Mouse (Mus musculus) limb, embryonic 14.5 days (tissue): ENCODE measurements at regions not wholly inside any gene's neighbourhood (a gene's known extent, or its start where the extent isn't known, plus 50 kb on each side); places are given as distances from the start of the nearest gene placed in this dataset.

Source experiments
- ATAC-seq: fragments of 200-750 bp; cut with Nextera tagmentation; 2 replicates; pipeline ENCODE4 v1.8.0; 2017; ENCODE audit warnings: low read depth, moderate number of reproducible peaks, moderate TSS enrichment; ENCODE audit not compliant: low FRiP score
- DNase-seq: peaks from one replicate; pipeline ENCODE4 v3.0.0-alpha.2; 2015; ENCODE audit warnings: low spot score
- H3K27ac ChIP-seq: fragments of 300-500 bp; sonication (generic); replicated peaks from 2 replicates; pipeline ENCODE4 v1.5.1; 2014; ENCODE audit warnings: low read depth, mild to moderate bottlenecking, low read length, moderate library complexity, mixed read lengths
- H3K27me3 ChIP-seq: fragments of 300-500 bp; sonication (generic); 2 replicates; pipeline ENCODE4 v1.6.1; 2014; ENCODE audit warnings: low read length, mixed read lengths; ENCODE audit not compliant: control insufficient read depth, insufficient read depth
- H3K36me3 ChIP-seq: fragments of 300-500 bp; sonication (generic); 2 replicates; pipeline ENCODE4 v1.6.1; 2014; ENCODE audit warnings: mild to moderate bottlenecking, low read length, moderate library complexity, mixed read lengths; ENCODE audit not compliant: control insufficient read depth, insufficient read depth
- H3K4me1 ChIP-seq: fragments of 300-500 bp; sonication (generic); 2 replicates; pipeline ENCODE4 v1.6.1; 2014; ENCODE audit warnings: antibody characterized with exemption, low read length, mixed read lengths; ENCODE audit not compliant: control insufficient read depth, insufficient read depth
- H3K4me2 ChIP-seq: fragments of 300-500 bp; sonication (generic); replicated peaks from 2 replicates; pipeline ENCODE4 v1.6.1; 2014; ENCODE audit warnings: low read depth, mild to moderate bottlenecking, low read length, moderate library complexity; ENCODE audit not compliant: severe bottlenecking
- H3K4me3 ChIP-seq: fragments of 300-500 bp; sonication (generic); replicated peaks from 2 replicates; pipeline ENCODE4 v1.5.1; 2014; ENCODE audit warnings: low read length
- H3K9ac ChIP-seq: fragments of 300-500 bp; sonication (generic); 2 replicates; pipeline ENCODE4 v1.6.1; 2014; ENCODE audit warnings: mild to moderate bottlenecking, low read depth, low read length, moderate library complexity; ENCODE audit not compliant: severe bottlenecking
- H3K9me3 ChIP-seq: fragments of 300-500 bp; sonication (generic); 2 replicates; pipeline ENCODE4 v1.6.1; 2016; ENCODE audit warnings: low read length; ENCODE audit not compliant: control insufficient read depth
- POLR2A ChIP-seq: fragments of 200-500 bp; IDR thresholded peaks from 2 replicates; pipeline ENCODE4 v1.8.0; 2012; ENCODE audit warnings: inconsistent platforms, mild to moderate bottlenecking, moderate library complexity, borderline replicate concordance; ENCODE audit not compliant: insufficient read depth, insufficient read length; ENCODE audit errors: extremely low read depth
- WGBS: fragments of 180-500 bp; shearing (Covaris S2); extraction: QIAGEN DNeasy Blood & Tissue Kit; methylation state at CpG from one replicate; pipeline ENCODE4 v1.1.7; 2014; 5-methylcytosine and 5-hydroxymethylcytosine counted together

DNA sequence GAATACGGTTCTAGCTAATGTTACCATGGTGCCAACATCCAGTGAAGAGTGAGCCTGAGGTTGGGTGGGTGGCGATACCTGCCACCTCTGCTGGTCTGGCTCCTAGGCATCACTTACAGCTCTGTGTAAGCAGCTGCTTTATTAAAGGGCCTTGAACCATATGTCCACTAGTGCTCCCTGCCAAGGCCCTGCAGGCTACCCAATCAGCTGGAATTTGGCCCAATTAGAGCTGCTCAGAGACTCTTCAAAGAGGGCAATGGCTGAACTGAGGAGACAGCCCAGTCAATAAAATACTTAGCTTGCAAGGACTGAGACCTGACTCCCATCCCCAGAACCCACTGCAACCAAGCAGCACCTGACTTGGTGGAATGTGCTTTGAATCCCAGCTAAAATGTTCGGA is 270.9 kb upstream of the Stt3b start:
- DNase-seq (no peak), ATAC-seq (no peak)

DNA sequence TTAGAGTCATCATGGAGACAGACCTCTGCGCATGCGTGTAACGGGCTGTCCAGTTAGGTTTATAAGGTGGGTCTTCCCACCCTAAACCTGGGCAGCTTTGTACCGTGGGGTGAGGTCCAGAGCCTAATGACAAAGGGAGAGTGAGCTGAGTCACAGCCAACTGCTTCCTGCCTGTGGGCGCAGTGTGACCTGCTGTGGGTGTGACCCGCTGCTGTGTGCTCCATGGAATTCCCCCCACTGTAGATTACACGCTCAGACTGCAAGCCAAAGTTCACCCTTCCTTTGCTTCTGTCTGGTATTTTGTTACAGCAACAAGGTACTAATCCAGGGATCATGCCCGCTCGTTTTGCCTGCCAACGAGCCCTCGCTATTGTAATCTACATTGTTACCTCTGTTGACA is 273.3 kb upstream of the Stt3b start:
- H3K9me3 ChIP-seq: no peaks in the 10 kb centered on the region
- H3K27ac ChIP-seq: no peak overlapping the region
- no peak overlapping the region for H3K9ac ChIP-seq
- no peak overlapping the region for H3K4me2 ChIP-seq
- WGBS: 87% methylated on average over 11 of the region's 11 CpGs
- no peak for ATAC-seq
- no peaks in the 10 kb centered on the region for H3K4me1 ChIP-seq
- H3K36me3 ChIP-seq: no peaks in the 10 kb centered on the region
- H3K4me3 ChIP-seq: no peak overlapping the region
- DNase-seq: no peak
- no peak for TF ChIP-seq POLR2A
- no peaks in the 10 kb centered on the region for H3K27me3 ChIP-seq

More for the DNA sequence above, 270.9 kb upstream of the Stt3b start:
- Histone ChIP-seq H3K27me3 (no peaks in the 10 kb centered on the region), H3K27ac (no peak overlapping the region), H3K36me3 (no peaks in the 10 kb centered on the region), H3K4me1 (no peaks in the 10 kb centered on the region), H3K9ac (no peak overlapping the region), H3K4me2 (no peak overlapping the region), H3K4me3 (no peak overlapping the region), H3K9me3 (0 out of 2 replicates have a peak, but pooled peaks cover 3% of the 10 kb centered on the region)
- TF ChIP-seq POLR2A: no peak
- 31% methylated on average over 3 of the region's 3 CpGs for WGBS

DNA sequence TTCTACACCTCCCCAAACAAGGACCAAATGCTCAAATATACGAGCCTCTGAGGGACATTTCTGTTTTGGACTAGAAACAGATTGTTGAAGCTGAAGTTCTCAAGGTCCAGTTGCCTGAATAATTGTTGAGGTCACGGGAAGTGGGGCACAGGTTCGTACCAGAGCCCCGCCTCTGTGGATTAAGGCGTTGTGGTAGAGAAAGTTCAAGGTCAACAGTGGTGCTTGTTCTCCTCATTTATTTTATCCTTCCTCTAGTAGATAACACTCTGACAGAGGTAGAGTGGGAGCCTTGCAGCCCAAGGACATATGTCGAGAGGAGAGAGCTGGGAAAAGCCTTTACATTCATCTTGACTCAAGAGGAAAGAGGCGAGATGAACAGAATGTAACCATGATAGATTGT is 274.7 kb upstream of the Stt3b start:
- DNase-seq (no peak), ATAC-seq (no peak)
- no peaks in the 10 kb centered on the region for H3K36me3 ChIP-seq
- no peak overlapping the region for H3K9ac ChIP-seq
- no peaks in the 10 kb centered on the region for H3K4me1 ChIP-seq
- TF ChIP-seq POLR2A: no peak
- H3K4me2 ChIP-seq: no peak overlapping the region
- no peaks in the 10 kb centered on the region for H3K27me3 ChIP-seq
- 81% methylated on average over 7 of the region's 7 CpGs for WGBS
- H3K4me3 ChIP-seq: no peak overlapping the region
- no peaks in the 10 kb centered on the region for H3K9me3 ChIP-seq
- H3K27ac ChIP-seq: no peak overlapping the region

DNA sequence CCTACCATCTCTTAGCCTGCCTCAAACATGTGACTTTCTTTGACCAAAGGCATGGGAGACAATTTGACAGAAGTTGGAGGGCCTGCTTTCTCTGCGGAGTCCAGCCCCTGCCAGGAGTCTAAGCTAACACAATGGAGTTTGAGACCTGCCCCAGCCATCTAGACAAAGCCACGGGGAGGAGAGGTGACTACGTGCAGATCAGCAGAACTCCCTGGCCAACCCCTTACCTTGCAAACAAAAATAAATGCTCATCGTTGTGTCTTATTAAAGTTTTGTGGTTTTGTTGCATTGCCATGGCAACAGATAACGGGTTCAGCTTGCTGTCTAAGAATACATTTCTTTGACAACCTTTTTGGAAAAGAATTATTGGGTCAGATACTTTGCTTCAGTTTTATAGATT is 282.2 kb upstream of the Stt3b start:
- TF ChIP-seq POLR2A: no peak
- H3K4me1 ChIP-seq: no peaks in the 10 kb centered on the region

GRCm38 (mm10) chr9:115600228-115600627 is 290.0 kb upstream of the Stt3b start:
- Histone ChIP-seq H3K9me3 (no peaks in the 10 kb centered on the region), H3K27me3 (no peaks in the 10 kb centered on the region), H3K4me2 (no peak overlapping the region), H3K9ac (no peak overlapping the region), H3K27ac (no peak overlapping the region), H3K36me3 (no peaks in the 10 kb centered on the region), H3K4me1 (no peaks in the 10 kb centered on the region), H3K4me3 (no peak overlapping the region)
- no peak for TF ChIP-seq POLR2A
- DNase-seq: no peak
- 83% methylated on average over 9 of the region's 9 CpGs for WGBS
- ATAC-seq: no peak

More for the DNA sequence above, 282.2 kb upstream of the Stt3b start:
- H3K27me3 ChIP-seq: no peaks in the 10 kb centered on the region
- no peak for DNase-seq
- no peak overlapping the region for H3K9ac ChIP-seq
- no peaks in the 10 kb centered on the region for H3K9me3 ChIP-seq
- no peak overlapping the region for H3K4me3 ChIP-seq
- H3K4me2 ChIP-seq: no peak overlapping the region
- WGBS: 80% methylated on average over 5 of the region's 5 CpGs
- ATAC-seq: no peak
- no peaks in the 10 kb centered on the region for H3K36me3 ChIP-seq
- no peak overlapping the region for H3K27ac ChIP-seq

DNA sequence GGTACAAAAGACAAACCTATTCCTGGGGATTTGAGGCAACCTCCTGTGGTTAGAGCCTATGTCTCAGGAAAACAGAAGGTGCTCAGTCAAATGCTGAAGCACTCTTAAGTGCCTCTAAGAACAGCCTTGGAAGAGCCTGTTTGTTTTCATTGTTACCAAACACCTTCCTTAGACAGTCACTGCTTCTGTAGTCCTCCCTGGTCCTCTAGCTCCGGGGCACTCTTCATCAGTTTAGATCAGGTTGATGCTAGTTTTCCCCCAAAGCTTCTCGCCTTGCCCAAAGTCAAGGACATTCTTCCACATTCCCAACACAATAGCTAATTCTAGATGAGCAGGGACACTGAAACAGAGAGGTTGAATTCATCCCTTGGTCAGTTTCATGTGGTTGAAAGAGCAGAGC is 290.6 kb upstream of the Stt3b start:
- H3K4me1 ChIP-seq: no peaks in the 10 kb centered on the region
- H3K27me3 ChIP-seq: no peaks in the 10 kb centered on the region
- no peak overlapping the region for H3K9ac ChIP-seq
- no peak for DNase-seq
- H3K4me2 ChIP-seq: no peak overlapping the region
- no peak overlapping the region for H3K4me3 ChIP-seq
- H3K9me3 ChIP-seq: no peaks in the 10 kb centered on the region
- no peak overlapping the region for H3K27ac ChIP-seq
- 82% methylated on average over 2 of the region's 2 CpGs for WGBS
- TF ChIP-seq POLR2A: no peak
- no peak for ATAC-seq
- no peaks in the 10 kb centered on the region for H3K36me3 ChIP-seq
